Mouse (Mus musculus) liver, postnatal 0 days (tissue): Measurements from ENCODE around the gene Pgm1.

ENCODE experiments used
- CTCF ChIP-seq: sonication (generic); IDR thresholded peaks from 2 replicates; pipeline ENCODE4 v1.5.1; 2016; ENCODE audit warnings: antibody characterized with exemption, low read depth
- EP300 ChIP-seq: IDR thresholded peaks from 2 replicates; pipeline ENCODE4 v1.6.1; 2016; ENCODE audit warnings: antibody characterized with exemption, low read depth, mild to moderate bottlenecking

DNA sequence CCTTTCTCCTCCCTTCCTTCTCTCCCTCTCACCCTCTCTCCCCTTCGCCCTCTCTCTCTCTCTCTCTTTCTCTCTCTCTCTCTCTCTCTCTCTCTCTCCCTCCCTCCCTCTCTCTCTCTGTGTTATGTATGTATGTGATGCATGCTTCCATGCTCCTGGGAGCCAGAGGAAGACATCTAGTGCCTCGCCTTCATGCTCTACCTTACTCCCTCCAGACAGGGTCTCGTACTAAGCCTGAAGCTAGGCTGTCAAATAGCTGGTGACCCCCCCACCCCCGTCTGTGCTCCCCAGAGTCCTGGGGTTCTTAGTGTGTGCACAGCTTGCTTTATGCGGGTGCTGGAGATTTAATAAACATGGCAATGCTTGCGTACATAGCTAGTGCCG, 55.1 kb downstream of the Pgm1 start:
- TF ChIP-seq CTCF (no peak), EP300 (no peak)
